Mouse (Mus musculus) intestine, embryonic 14.5 days (tissue): ENCODE data around the gene Lrmp. TPM values are rescaled to one million over a fixed set of nuclear protein-coding genes. Genes with fewer than 3 reads are reported as not detected.

ENCODE experiments used
- ATAC-seq: fragments of 200-750 bp; cut with Nextera tagmentation; replicated peaks from 2 replicates; pipeline ENCODE4 v1.8.0; 2017; ENCODE audit warnings: low read depth, moderate number of reproducible peaks, moderate TSS enrichment, moderate library complexity; ENCODE audit not compliant: low FRiP score, low TSS enrichment
- DNase-seq: peaks from one replicate; pipeline ENCODE4 v3.0.0-alpha.2; 2018; ENCODE audit warnings: low spot score
- H3K27ac ChIP-seq: fragments of 300-500 bp; sonication (generic); 2 replicates; pipeline ENCODE4 v1.5.1; 2014; ENCODE audit warnings: low read depth, mild to moderate bottlenecking, control low read depth
- H3K27me3 ChIP-seq: fragments of 300-500 bp; sonication (generic); replicated peaks from 2 replicates; pipeline ENCODE4 v1.6.1; 2014; ENCODE audit warnings: low read length, control low read depth; ENCODE audit not compliant: control insufficient read depth, insufficient read depth
- H3K36me3 ChIP-seq: fragments of 300-500 bp; sonication (generic); 2 replicates; pipeline ENCODE4 v1.6.1; 2014; ENCODE audit warnings: low read length, control low read depth; ENCODE audit not compliant: control insufficient read depth, insufficient read depth
- H3K4me1 ChIP-seq: fragments of 300-500 bp; sonication (generic); replicated peaks from 2 replicates; pipeline ENCODE4 v1.6.1; 2014; ENCODE audit warnings: low read length, control low read depth, mixed read lengths; ENCODE audit not compliant: control insufficient read depth, insufficient read depth
- H3K4me2 ChIP-seq: fragments of 300-500 bp; sonication (generic); 2 replicates; pipeline ENCODE4 v1.6.1; 2014; ENCODE audit warnings: low read length
- H3K4me3 ChIP-seq: fragments of 300-500 bp; sonication (generic); 2 replicates; pipeline ENCODE4 v1.5.1; 2014; ENCODE audit warnings: low read depth, low read length, control low read depth, mixed read lengths
- H3K9ac ChIP-seq: fragments of 300-500 bp; sonication (generic); 2 replicates; pipeline ENCODE4 v1.6.1; 2014; ENCODE audit warnings: mild to moderate bottlenecking, low read length
- H3K9me3 ChIP-seq: fragments of 300-500 bp; sonication (generic); 2 replicates; pipeline ENCODE4 v1.6.1; 2016; ENCODE audit warnings: low read length, control low read depth; ENCODE audit not compliant: control insufficient read depth
- WGBS: fragments of 180-500 bp; shearing (Covaris S2); extraction: QIAGEN DNeasy Blood & Tissue Kit; methylation state at CpG from one replicate; pipeline ENCODE4 v1.1.7; 2014; 5-methylcytosine and 5-hydroxymethylcytosine counted together
- polyA plus RNA-seq: library from polyadenylated mRNA; unstranded; fragments of >200 nt; fragmentation: Nextera tagmentation; extraction: Ambion mirVana; gene quantifications from 2 replicates; pipeline ENCODE4 v1.2.1, GENCODE M21; 2014

The Lrmp gene
- polyA plus RNA-seq, 1 experiment from 2014 or later: 2.2 TPM

GRCm38 (mm10) chr6:145136831-145137230, 21.4 kb downstream of the Lrmp start:
- Histone ChIP-seq H3K27ac (no peak overlapping the region), H3K4me3 (no peak overlapping the region), H3K4me1 (no peaks in the 10 kb centered on the region), H3K36me3 (no peaks in the 10 kb centered on the region), H3K9me3 (no peaks in the 10 kb centered on the region), H3K27me3 (no peaks in the 10 kb centered on the region), H3K9ac (no peak overlapping the region), H3K4me2 (no peak overlapping the region)
- WGBS: 85% methylated on average over 5 of the region's 5 CpGs
- ATAC-seq (no peak), DNase-seq (no peak)

- WGBS: 49% methylated on average over 13 of the region's 13 CpGs
- ATAC-seq: no peak
These were observed 23.8 kb downstream of the Lrmp start for GRCm38 (mm10) chr6:145139236-145139635.

GRCm38 (mm10) chr6:145139776-145140475, 24.5 kb downstream of the Lrmp start:
- Histone ChIP-seq H3K4me3 (no peak overlapping the region), H3K36me3 (no peaks in the 10 kb centered on the region), H3K27ac (no peak overlapping the region), H3K4me2 (no peak overlapping the region), H3K9me3 (no peaks in the 10 kb centered on the region), H3K9ac (no peak overlapping the region), H3K4me1 (no peaks in the 10 kb centered on the region), H3K27me3 (no peaks in the 10 kb centered on the region)
- 77% methylated on average over 11 of the region's 11 CpGs for whole genome bisulfite sequencing
- DNase-seq: no peak
- ATAC-seq: no peak

More at GRCm38 (mm10) chr6:145139236-145139635, 23.8 kb downstream of the Lrmp start:
- Histone ChIP-seq H3K4me1 (no peaks in the 10 kb centered on the region), H3K9me3 (no peaks in the 10 kb centered on the region), H3K27ac (no peak overlapping the region), H3K4me2 (no peak overlapping the region), H3K36me3 (no peaks in the 10 kb centered on the region), H3K27me3 (no peaks in the 10 kb centered on the region), H3K4me3 (no peak overlapping the region), H3K9ac (no peak overlapping the region)
- no peak for DNase-seq

GRCm38 (mm10) chr6:145140706-145141105, 25.3 kb downstream of the Lrmp start:
- Histone ChIP-seq H3K4me3 (no peak overlapping the region), H3K36me3 (no peaks in the 10 kb centered on the region), H3K27me3 (no peaks in the 10 kb centered on the region), H3K4me1 (no peaks in the 10 kb centered on the region), H3K4me2 (no peak overlapping the region), H3K9me3 (no peaks in the 10 kb centered on the region), H3K9ac (no peak overlapping the region), H3K27ac (no peak overlapping the region)
- WGBS: 59% methylated on average over 11 of the region's 11 CpGs
- no peak for ATAC-seq
- no peak for DNase-seq

- ATAC-seq (no peak), DNase-seq (no peak)
- H3K9ac ChIP-seq: no peak overlapping the region
- H3K4me3 ChIP-seq: no peak overlapping the region
- H3K4me1 ChIP-seq: no peaks in the 10 kb centered on the region
- H3K9me3 ChIP-seq: no peaks in the 10 kb centered on the region
- H3K36me3 ChIP-seq: no peaks in the 10 kb centered on the region
- H3K4me2 ChIP-seq: no peak overlapping the region
- H3K27me3 ChIP-seq: no peaks in the 10 kb centered on the region
- no peak overlapping the region for H3K27ac ChIP-seq
- 92% methylated on average over 12 of the region's 12 CpGs for WGBS
These were observed 26.4 kb downstream of the Lrmp start for GRCm38 (mm10) chr6:145141827-145142226.

- Histone ChIP-seq H3K4me2 (no peak overlapping the region), H3K4me1 (no peaks in the 10 kb centered on the region), H3K27ac (no peak overlapping the region), H3K9me3 (no peaks in the 10 kb centered on the region), H3K27me3 (no peaks in the 10 kb centered on the region), H3K9ac (no peak overlapping the region), H3K4me3 (no peak overlapping the region), H3K36me3 (no peaks in the 10 kb centered on the region)
- DNase-seq (no peak), ATAC-seq (no peak)
- 59% methylated on average over 7 of the region's 7 CpGs for WGBS
These were observed 29.7 kb downstream of the Lrmp start for GRCm38 (mm10) chr6:145145173-145145572.

- Histone ChIP-seq H3K9ac (no peak overlapping the region), H3K27ac (no peak overlapping the region), H3K4me1 (no peaks in the 10 kb centered on the region), H3K4me3 (no peak overlapping the region), H3K36me3 (no peaks in the 10 kb centered on the region), H3K27me3 (no peaks in the 10 kb centered on the region), H3K9me3 (no peaks in the 10 kb centered on the region), H3K4me2 (no peak overlapping the region)
- DNase-seq: no peak
- WGBS: 85% methylated on average over 16 of the region's 16 CpGs
- no peak for ATAC-seq
These were observed 32.3 kb downstream of the Lrmp start for GRCm38 (mm10) chr6:145147716-145148115.

GRCm38 (mm10) chr6:145149054-145149453, 33.6 kb downstream of the Lrmp start:
- Histone ChIP-seq H3K27ac (no peak overlapping the region), H3K27me3 (no peaks in the 10 kb centered on the region), H3K36me3 (no peaks in the 10 kb centered on the region), H3K9me3 (no peaks in the 10 kb centered on the region), H3K4me3 (no peak overlapping the region), H3K9ac (no peak overlapping the region), H3K4me1 (no peaks in the 10 kb centered on the region), H3K4me2 (no peak overlapping the region)
- no peak for DNase-seq
- 39% methylated on average over 9 of the region's 9 CpGs for WGBS
- no peak for ATAC-seq

GRCm38 (mm10) chr6:145158619-145159018, 43.2 kb downstream of the Lrmp start:
- H3K36me3 ChIP-seq: no peaks in the 10 kb centered on the region
- H3K9ac ChIP-seq: no peak overlapping the region
- no peaks in the 10 kb centered on the region for H3K9me3 ChIP-seq
- H3K4me3 ChIP-seq: no peak overlapping the region
- no peak for DNase-seq
- no peaks in the 10 kb centered on the region for H3K4me1 ChIP-seq
- ATAC-seq: no peak
- no peaks in the 10 kb centered on the region for H3K27me3 ChIP-seq
- 72% methylated on average over 4 of the region's 4 CpGs for WGBS
- H3K27ac ChIP-seq: no peak overlapping the region
- H3K4me2 ChIP-seq: no peak overlapping the region
